Mouse (Mus musculus) kidney, adult 2 months (tissue): ENCODE measurements around the gene Mrpl38.

Experiments
- CTCF ChIP-seq: fragments of 200-500 bp; conservative IDR thresholded peaks from 2 replicates; pipeline ENCODE4 v1.5.1; 2011; ENCODE audit warnings: low read depth, mild to moderate bottlenecking, control low read depth, low read length, moderate library complexity, mixed read lengths; ENCODE audit not compliant: insufficient read depth, insufficient read length
- POLR2A ChIP-seq: fragments of 200-500 bp; IDR thresholded peaks from one replicate; pipeline ENCODE4 v1.6.1; 2011; ENCODE audit warnings: low read depth, low read length, control low read depth

DNA sequence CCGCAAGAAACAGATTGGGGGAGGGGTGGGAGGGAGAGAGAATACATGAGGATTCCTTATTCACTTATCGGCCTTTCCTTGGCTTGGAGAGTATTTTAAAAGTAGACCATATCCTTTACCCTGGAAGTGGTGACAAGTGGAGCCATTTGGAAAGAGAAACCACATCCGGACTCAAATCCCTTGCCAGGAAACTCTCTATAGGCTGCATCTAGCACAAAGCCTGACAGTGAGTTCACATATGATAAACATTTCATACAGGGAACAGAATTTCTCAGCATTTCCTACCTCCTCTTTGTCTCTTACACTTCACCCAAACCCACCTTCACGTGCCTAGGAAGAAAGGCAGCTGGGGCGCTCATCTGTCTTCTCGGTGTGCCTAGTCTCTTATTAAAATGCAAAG, 28.6 kb upstream of the Mrpl38 start:
- TF ChIP-seq CTCF (no peak), POLR2A (no peak)
